Mouse (Mus musculus) lung, postnatal 0 days (tissue): Measurements from ENCODE around the gene Fancd2os.

Experiments used
- CTCF ChIP-seq: IDR thresholded peaks from 2 replicates; pipeline ENCODE4 v1.5.1; 2016; ENCODE audit warnings: antibody characterized with exemption, mild to moderate bottlenecking
- EP300 ChIP-seq: IDR thresholded peaks from 2 replicates; pipeline ENCODE4 v1.6.1; 2016; ENCODE audit warnings: antibody characterized with exemption, mild to moderate bottlenecking, control low read depth

- TF ChIP-seq CTCF (no peak), EP300 (no peak)
Observed at GRCm38 (mm10) chr6:113632863-113633262, 32.3 kb upstream of the Fancd2os start.
